Mouse (Mus musculus): ENCODE results near the gene Fchsd2. TPM values are rescaled to one million over a fixed set of nuclear protein-coding genes. Genes with fewer than 3 reads are reported as not detected.

Fchsd2 gene
- total RNA-seq, 2 experiments from 2014 or later = 62.2 to 66.4 TPM

- intact Hi-C loops (cut with DNase I) = no loop called here
Measured at GRCm38 (mm10) chr7:101249173-101249572, 156.5 kb downstream of the Fchsd2 start.

GRCm38 (mm10) chr7:101253071-101253470 lies 160.4 kb downstream of the Fchsd2 start:
- intact Hi-C loops (cut with DNase I) = no loop called here
- no peak for DNase-seq (ENCODE audit: extremely low spot score in 1 of 2, low spot score in 2 of 2)

More at GRCm38 (mm10) chr7:101249173-101249572, 156.5 kb downstream of the Fchsd2 start:
- DNase-seq (ENCODE audit: extremely low spot score in 1 of 2, low spot score in 2 of 2) = no peak

GRCm38 (mm10) chr7:101258482-101258881 lies 165.8 kb downstream of the Fchsd2 start:
- DNase-seq (ENCODE audit: extremely low spot score in 1 of 2, low spot score in 2 of 2) = no peak
- intact Hi-C loops (cut with DNase I) = no loop called here

GRCm38 (mm10) chr7:101261941-101262546 lies 169.4 kb downstream of the Fchsd2 start:
- DNase-seq (ENCODE audit: extremely low spot score in 1 of 2, low spot score in 2 of 2) = no peak
- intact Hi-C loops (cut with DNase I) = no loop called here

GRCm38 (mm10) chr7:101263511-101263910 lies 170.8 kb downstream of the Fchsd2 start:
- intact Hi-C loops (cut with DNase I) = no loop called here
- no peak for DNase-seq (ENCODE audit: extremely low spot score in 1 of 2, low spot score in 2 of 2)

- intact Hi-C loops (cut with DNase I) = no loop called here
- DNase-seq (ENCODE audit: extremely low spot score in 1 of 2, low spot score in 2 of 2) = peak in 1 of 2 experiments; percentile 50
Measured at GRCm38 (mm10) chr7:101267457-101268259, 175.0 kb downstream of the Fchsd2 start.

GRCm38 (mm10) chr7:101271602-101272001 lies 178.9 kb downstream of the Fchsd2 start:
- no peak for DNase-seq (ENCODE audit: extremely low spot score in 1 of 2, low spot score in 2 of 2)
- intact Hi-C loops (cut with DNase I) = no loop called here

- intact Hi-C loops (cut with DNase I) = no loop called here
Measured at GRCm38 (mm10) chr7:101272466-101273160, 179.9 kb downstream of the Fchsd2 start.

GRCm38 (mm10) chr7:101282721-101283120 lies 190.1 kb downstream of the Fchsd2 start:
- no peak for DNase-seq (ENCODE audit: extremely low spot score in 1 of 2, low spot score in 2 of 2)
- intact Hi-C loops (cut with DNase I) = no loop called here

More at GRCm38 (mm10) chr7:101272466-101273160, 179.9 kb downstream of the Fchsd2 start:
- DNase-seq (ENCODE audit: extremely low spot score in 1 of 2, low spot score in 2 of 2) = no peak

- intact Hi-C loops (cut with DNase I) = no loop called here
- no peak for DNase-seq (ENCODE audit: extremely low spot score in 1 of 2, low spot score in 2 of 2)
Measured at GRCm38 (mm10) chr7:101284504-101284903, 191.8 kb downstream of the Fchsd2 start.

- DNase-seq (ENCODE audit: extremely low spot score in 1 of 2, low spot score in 2 of 2) = no peak
- intact Hi-C loops (cut with DNase I) = loop anchor here (5.0 kb wide), 1 partner anchor 225 kb away; no protein-coding TSS in a partner anchor
Measured at GRCm38 (mm10) chr7:101286891-101287290, 194.2 kb downstream of the Fchsd2 start.

GRCm38 (mm10) chr7:101287820-101288219 lies 195.2 kb downstream of the Fchsd2 start:
- no peak for DNase-seq (ENCODE audit: extremely low spot score in 1 of 2, low spot score in 2 of 2)
- intact Hi-C loops (cut with DNase I) = loop anchor here (5.0 kb wide), 1 partner anchor 226 kb away; no protein-coding TSS in a partner anchor

- intact Hi-C loops (cut with DNase I) = loop anchor here (5.0 kb wide), 1 partner anchor 226 kb away; no protein-coding TSS in a partner anchor
- peak in 1 of 2 experiments; percentile 71 for DNase-seq (ENCODE audit: extremely low spot score in 1 of 2, low spot score in 2 of 2)
Measured at GRCm38 (mm10) chr7:101288436-101288835, 195.8 kb downstream of the Fchsd2 start.

- DNase-seq (ENCODE audit: extremely low spot score in 1 of 2, low spot score in 2 of 2) = no peak
- intact Hi-C loops (cut with DNase I) = loop anchor here (10.0 kb wide), 1 partner anchor 386 kb away; no protein-coding TSS in a partner anchor
Measured at GRCm38 (mm10) chr7:101290401-101290800, 197.7 kb downstream of the Fchsd2 start.

GRCm38 (mm10) chr7:101291211-101291610 lies 198.5 kb downstream of the Fchsd2 start:
- DNase-seq (ENCODE audit: extremely low spot score in 1 of 2, low spot score in 2 of 2) = no peak
- intact Hi-C loops (cut with DNase I) = loop anchor here (10.0 kb wide), 1 partner anchor 386 kb away; no protein-coding TSS in a partner anchor

- no peak for DNase-seq (ENCODE audit: extremely low spot score in 1 of 2, low spot score in 2 of 2)
- intact Hi-C loops (cut with DNase I) = loop anchor here (10.0 kb wide), 1 partner anchor 387 kb away; no protein-coding TSS in a partner anchor
Measured at GRCm38 (mm10) chr7:101291641-101292040, 199.0 kb downstream of the Fchsd2 start.

GRCm38 (mm10) chr7:101292086-101292485 lies 199.4 kb downstream of the Fchsd2 start:
- no peak for DNase-seq (ENCODE audit: extremely low spot score in 1 of 2, low spot score in 2 of 2)
- intact Hi-C loops (cut with DNase I) = loop anchor here (10.0 kb wide), 1 partner anchor 387 kb away; no protein-coding TSS in a partner anchor

- intact Hi-C loops (cut with DNase I) = loop anchor here (10.0 kb wide), 1 partner anchor 388 kb away; no protein-coding TSS in a partner anchor
- DNase-seq (ENCODE audit: extremely low spot score in 1 of 2, low spot score in 2 of 2) = no peak
Measured at GRCm38 (mm10) chr7:101292696-101293095, 200.0 kb downstream of the Fchsd2 start.

- intact Hi-C loops (cut with DNase I) = loop anchor here (10.0 kb wide), 1 partner anchor 388 kb away; no protein-coding TSS in a partner anchor
- DNase-seq (ENCODE audit: extremely low spot score in 1 of 2, low spot score in 2 of 2) = no peak
Measured at GRCm38 (mm10) chr7:101293138-101293537, 200.5 kb downstream of the Fchsd2 start.
